Mouse (Mus musculus) kidney, embryonic 14.5 days (tissue): ENCODE measurements around the gene Cuta. TPM values are rescaled to one million over a fixed set of nuclear protein-coding genes. Genes with fewer than 3 reads are reported as not detected.
"Not testable (repeated sequence)": the region's sequence is repeated elsewhere in the genome, so short reads cannot be mapped to it uniquely, and the experiment has no call there.

Experiments
- ATAC-seq: fragments of 200-750 bp; cut with Nextera tagmentation; 2 replicates; pipeline ENCODE4 v1.8.0; 2017; ENCODE audit warnings: moderate number of reproducible peaks, mild to moderate bottlenecking, moderate TSS enrichment, moderate library complexity; ENCODE audit not compliant: low FRiP score, low TSS enrichment
- H3K27ac ChIP-seq: fragments of 300-500 bp; sonication (generic); 2 replicates; pipeline ENCODE4 v1.5.1; 2014; ENCODE audit warnings: low read depth, mild to moderate bottlenecking, low read length, moderate library complexity, mixed read lengths
- H3K27me3 ChIP-seq: fragments of 300-500 bp; sonication (generic); 2 replicates; pipeline ENCODE4 v1.6.1; 2014; ENCODE audit warnings: mild to moderate bottlenecking, low read length; ENCODE audit not compliant: control insufficient read depth, insufficient read depth
- H3K36me3 ChIP-seq: fragments of 300-500 bp; sonication (generic); 2 replicates; pipeline ENCODE4 v1.6.1; 2014; ENCODE audit warnings: low read length, mixed read lengths; ENCODE audit not compliant: control insufficient read depth, insufficient read depth
- H3K4me1 ChIP-seq: fragments of 300-500 bp; sonication (generic); 2 replicates; pipeline ENCODE4 v1.6.1; 2014; ENCODE audit warnings: low read length, mixed read lengths; ENCODE audit not compliant: control insufficient read depth, insufficient read depth
- H3K4me2 ChIP-seq: fragments of 300-500 bp; sonication (generic); replicated peaks from 2 replicates; pipeline ENCODE4 v1.6.1; 2014; ENCODE audit warnings: low read depth, mild to moderate bottlenecking, low read length
- H3K4me3 ChIP-seq: fragments of 300-500 bp; sonication (generic); 2 replicates; pipeline ENCODE4 v1.5.1; 2014; ENCODE audit warnings: mild to moderate bottlenecking, low read length
- H3K9ac ChIP-seq: fragments of 300-500 bp; sonication (generic); 2 replicates; pipeline ENCODE4 v1.6.1; 2014; ENCODE audit warnings: low read depth, mild to moderate bottlenecking, low read length, moderate library complexity
- H3K9me3 ChIP-seq: fragments of 300-500 bp; sonication (generic); 2 replicates; pipeline ENCODE4 v1.6.1; 2016; ENCODE audit warnings: low read length; ENCODE audit not compliant: control insufficient read depth
- WGBS: fragments of 180-500 bp; shearing (Covaris S2); extraction: QIAGEN DNeasy Blood & Tissue Kit; methylation state at CpG from one replicate; pipeline ENCODE4 v1.1.7; 2014; 5-methylcytosine and 5-hydroxymethylcytosine counted together
- polyA plus RNA-seq: library from polyadenylated mRNA; unstranded; fragments of >200 nt; fragmentation: Nextera tagmentation; extraction: Ambion mirVana; gene quantifications from 2 replicates; pipeline ENCODE4 v1.2.1, GENCODE M21; 2014

Gene Cuta
- polyA plus RNA-seq, 1 experiment from 2014 or later: 182 TPM

- H3K36me3 ChIP-seq: peaks cover 8% of the 10 kb centered on the region; the same call in 1 of the 2 replicates
- peak within 1 kb of the TSS; percentile 69 for H3K9ac ChIP-seq
- peak within 1 kb of the TSS; percentile 48 for H3K4me2 ChIP-seq
- peaks cover 4% of the 10 kb centered on the region; the same call in 1 of the 2 replicates for H3K4me1 ChIP-seq
- H3K27ac ChIP-seq: peak within 1 kb of the TSS; percentile 67
- no peaks in the 10 kb centered on the region for H3K27me3 ChIP-seq
- WGBS: under 1% methylated on average over 71 of the region's 72 CpGs
- no peaks in the 10 kb centered on the region for H3K9me3 ChIP-seq
- ATAC-seq: peak; percentile 99
- H3K4me3 ChIP-seq: peak within 1 kb of the TSS; percentile 65
These were observed 22.5 kb downstream of the Cuta start, which contains the start of gene Kifc5b for GRCm38 (mm10) chr17:26916711-26917482. Kifc5b (plus strand) TSS chr17:26917091.

GRCm38 (mm10) chr17:26915248-26915647, 24.1 kb downstream of the Cuta start:
- no peaks in the 10 kb centered on the region for H3K9me3 ChIP-seq
- no peak overlapping the region for H3K4me2 ChIP-seq
- no peak overlapping the region for H3K4me3 ChIP-seq
- H3K4me1 ChIP-seq: peaks cover 4% of the 10 kb centered on the region; the same call in 1 of the 2 replicates
- no peak for ATAC-seq
- H3K27ac ChIP-seq: no peak overlapping the region
- H3K9ac ChIP-seq: no peak overlapping the region
- H3K36me3 ChIP-seq: no peaks in the 10 kb centered on the region
- WGBS: 67% methylated on average over 1 of the region's 1 CpGs
- H3K27me3 ChIP-seq: no peaks in the 10 kb centered on the region

GRCm38 (mm10) chr17:26907506-26907905, 31.9 kb downstream of the Cuta start:
- not testable (repeated sequence) for H3K4me3 ChIP-seq, H3K27ac ChIP-seq, ATAC-seq, H3K27me3 ChIP-seq, H3K9me3 ChIP-seq, H3K4me2 ChIP-seq, H3K36me3 ChIP-seq, H3K9ac ChIP-seq, H3K4me1 ChIP-seq
- 96% methylated on average over 14 of the region's 15 CpGs for WGBS

- H3K4me2 ChIP-seq: no peak overlapping the region
- no peaks in the 10 kb centered on the region for H3K4me1 ChIP-seq
- no peak overlapping the region for H3K4me3 ChIP-seq
- 60% methylated on average over 5 of the region's 5 CpGs for WGBS
- H3K9me3 ChIP-seq: 0 out of 2 replicates have a peak, but pooled peaks cover 2% of the 10 kb centered on the region
- no peak overlapping the region for H3K9ac ChIP-seq
- H3K27ac ChIP-seq: no peak overlapping the region
- ATAC-seq: no peak
- H3K36me3 ChIP-seq: no peaks in the 10 kb centered on the region
- H3K27me3 ChIP-seq: no peaks in the 10 kb centered on the region
These were observed 35.0 kb downstream of the Cuta start for GRCm38 (mm10) chr17:26904320-26904719.

GRCm38 (mm10) chr17:26900916-26901315, 38.5 kb downstream of the Cuta start:
- no peaks in the 10 kb centered on the region for H3K36me3 ChIP-seq
- H3K9me3 ChIP-seq: no peaks in the 10 kb centered on the region
- H3K4me2 ChIP-seq: no peak overlapping the region
- 84% methylated on average over 6 of the region's 6 CpGs for WGBS
- H3K27ac ChIP-seq: no peak overlapping the region
- no peak overlapping the region for H3K9ac ChIP-seq
- ATAC-seq: no peak
- no peaks in the 10 kb centered on the region for H3K27me3 ChIP-seq
- no peak overlapping the region for H3K4me3 ChIP-seq
- no peaks in the 10 kb centered on the region for H3K4me1 ChIP-seq

GRCm38 (mm10) chr17:26895578-26895977, 43.8 kb downstream of the Cuta start:
- no peak overlapping the region for H3K27ac ChIP-seq
- no peak overlapping the region for H3K4me3 ChIP-seq
- no peaks in the 10 kb centered on the region for H3K36me3 ChIP-seq
- ATAC-seq: peak; percentile 61; the same call in 1 of the 2 replicates
- H3K9ac ChIP-seq: no peak overlapping the region
- H3K4me2 ChIP-seq: no peak overlapping the region
- H3K27me3 ChIP-seq: no peaks in the 10 kb centered on the region
- WGBS: 14% methylated on average over 10 of the region's 10 CpGs
- no peaks in the 10 kb centered on the region; the same call in 1 of the 2 replicates for H3K9me3 ChIP-seq
- H3K4me1 ChIP-seq: no peaks in the 10 kb centered on the region

GRCm38 (mm10) chr17:26894342-26894741, 45.0 kb downstream of the Cuta start:
- Histone ChIP-seq H3K27me3 (no peaks in the 10 kb centered on the region; the same call in 1 of the 2 replicates), H3K4me2 (no peak overlapping the region), H3K9me3 (no peaks in the 10 kb centered on the region; the same call in 1 of the 2 replicates), H3K4me3 (no peak overlapping the region), H3K36me3 (no peaks in the 10 kb centered on the region), H3K9ac (no peak overlapping the region), H3K4me1 (no peaks in the 10 kb centered on the region), H3K27ac (no peak overlapping the region)
- no peak for ATAC-seq
- WGBS: 61% methylated on average over 6 of the region's 6 CpGs

GRCm38 (mm10) chr17:26893492-26893891, 45.9 kb downstream of the Cuta start:
- no peak for ATAC-seq
- Histone ChIP-seq H3K4me1 (no peaks in the 10 kb centered on the region), H3K4me2 (no peak overlapping the region), H3K4me3 (no peak overlapping the region), H3K9ac (no peak overlapping the region), H3K27ac (no peak overlapping the region), H3K36me3 (no peaks in the 10 kb centered on the region), H3K27me3 (no peaks in the 10 kb centered on the region; the same call in 1 of the 2 replicates), H3K9me3 (no peaks in the 10 kb centered on the region; the same call in 1 of the 2 replicates)
- WGBS: 60% methylated on average over 6 of the region's 6 CpGs

GRCm38 (mm10) chr17:26892635-26893375, 46.6 kb downstream of the Cuta start:
- Histone ChIP-seq H3K27me3 (no peaks in the 10 kb centered on the region; the same call in 1 of the 2 replicates), H3K4me2 (no peak overlapping the region), H3K4me1 (no peaks in the 10 kb centered on the region), H3K4me3 (no peak overlapping the region), H3K9ac (no peak overlapping the region), H3K9me3 (no peaks in the 10 kb centered on the region; the same call in 1 of the 2 replicates), H3K27ac (no peak overlapping the region), H3K36me3 (no peaks in the 10 kb centered on the region)
- WGBS: 47% methylated on average over 16 of the region's 16 CpGs
- ATAC-seq: no peak
